Mouse (Mus musculus) heart, postnatal 0 days (tissue): Measurements from ENCODE around the gene Peli1. TPM values are rescaled to one million over a fixed set of nuclear protein-coding genes. Genes with fewer than 3 reads are reported as not detected.
A peak's percentile ranks its signal among the peaks of the same experiment; 100 is the strongest.
"Not testable (repeated sequence)": the region's sequence is repeated elsewhere in the genome, so short reads cannot be mapped to it uniquely, and the experiment has no call there.

Experiments used
- ATAC-seq: fragments of 200-750 bp; cut with Nextera tagmentation; 2 replicates; pipeline ENCODE4 v1.8.0; 2017; ENCODE audit warnings: low read depth, moderate number of reproducible peaks, moderate library complexity; ENCODE audit not compliant: insufficient read depth
- DNase-seq: peaks from one replicate; pipeline ENCODE4 v3.0.0-alpha.2; 2016; ENCODE audit warnings: low spot score
- H3K27ac ChIP-seq: fragments of 300-500 bp; sonication (generic); 2 replicates; pipeline ENCODE4 v1.5.1; 2014; ENCODE audit warnings: low read depth, mild to moderate bottlenecking
- H3K27me3 ChIP-seq: fragments of 300-500 bp; sonication (generic); 2 replicates; pipeline ENCODE4 v1.6.1; 2014; ENCODE audit warnings: low read length, mixed read lengths; ENCODE audit not compliant: control insufficient read depth, insufficient read depth
- H3K36me3 ChIP-seq: fragments of 300-500 bp; sonication (generic); replicated peaks from 2 replicates; pipeline ENCODE4 v1.6.1; 2014; ENCODE audit warnings: low read length, mixed read lengths; ENCODE audit not compliant: control insufficient read depth, insufficient read depth
- H3K4me1 ChIP-seq: fragments of 300-500 bp; sonication (generic); 2 replicates; pipeline ENCODE4 v1.6.1; 2014; ENCODE audit warnings: antibody characterized with exemption; ENCODE audit not compliant: control insufficient read depth, insufficient read depth
- H3K4me2 ChIP-seq: fragments of 300-500 bp; sonication (generic); 2 replicates; pipeline ENCODE4 v1.6.1; 2014; ENCODE audit warnings: low read depth, mild to moderate bottlenecking, low read length, moderate library complexity
- H3K4me3 ChIP-seq: fragments of 300-500 bp; sonication (generic); 2 replicates; pipeline ENCODE4 v1.5.1; 2014; ENCODE audit warnings: low read depth, low read length
- H3K9ac ChIP-seq: fragments of 300-500 bp; sonication (generic); replicated peaks from 2 replicates; pipeline ENCODE4 v1.6.1; 2014; ENCODE audit warnings: low read depth, low read length, mixed read lengths
- H3K9me3 ChIP-seq: fragments of 300-500 bp; sonication (generic); replicated peaks from 2 replicates; pipeline ENCODE4 v1.6.1; 2016; ENCODE audit warnings: low read length; ENCODE audit not compliant: control insufficient read depth
- CTCF ChIP-seq: IDR thresholded peaks from 2 replicates; pipeline ENCODE4 v1.5.1; 2016; ENCODE audit warnings: antibody characterized with exemption, control low read depth, low read depth
- EP300 ChIP-seq: IDR thresholded peaks from 2 replicates; pipeline ENCODE4 v1.6.1; 2016; ENCODE audit warnings: antibody characterized with exemption, low read depth
- WGBS: fragments of 180-500 bp; shearing (Covaris S2); extraction: QIAGEN DNeasy Blood & Tissue Kit; methylation state at CpG from one replicate; pipeline ENCODE4 v1.1.7; 2014; 5-methylcytosine and 5-hydroxymethylcytosine counted together
- polyA plus RNA-seq: library from polyadenylated mRNA; unstranded; fragments of >200 nt; fragmentation: Nextera tagmentation; extraction: Ambion mirVana; gene quantifications from 2 replicates; pipeline ENCODE4 v1.2.1, GENCODE M21; 2015
- total RNA-seq: library from RNA; depleted of rRNA; stranded (reverse); fragments of >200 nt; gene quantifications from 2 replicates; pipeline ENCODE4 v1.2.3, GENCODE M21; 2014; ENCODE audit warnings: low replicate concordance

Peli1 gene
- total and polyA plus RNA-seq, 2 experiments from 2014 or later: 12.9 to 16.3 TPM

GRCm38 (mm10) chr11:21174396-21174795 is 83.3 kb downstream of the Peli1 start:
- Histone ChIP-seq H3K4me1 (no peaks in the 10 kb centered on the region), H3K9ac (no peak overlapping the region), H3K4me2 (no peak overlapping the region), H3K27me3 (no peaks in the 10 kb centered on the region), H3K36me3 (no peaks in the 10 kb centered on the region), H3K4me3 (no peak overlapping the region), H3K9me3 (peaks cover 6% of the 10 kb centered on the region; the same call in 1 of the 2 replicates), H3K27ac (peak overlapping the region; percentile 53; the same call in 1 of the 2 replicates)
- DNase-seq (peak; percentile 33), ATAC-seq (no peak)
- TF ChIP-seq CTCF: no peak
- no peak for TF ChIP-seq EP300
- WGBS: 42% methylated on average over 5 of the region's 5 CpGs

GRCm38 (mm10) chr11:21175063-21175462 is 84.0 kb downstream of the Peli1 start:
- ATAC-seq: no peak

GRCm38 (mm10) chr11:21176491-21176890 is 85.4 kb downstream of the Peli1 start:
- Histone ChIP-seq H3K9ac (no peak overlapping the region), H3K4me2 (no peak overlapping the region), H3K9me3 (no peaks in the 10 kb centered on the region), H3K27me3 (no peaks in the 10 kb centered on the region), H3K4me1 (no peaks in the 10 kb centered on the region), H3K27ac (no peak overlapping the region), H3K4me3 (no peak overlapping the region), H3K36me3 (no peaks in the 10 kb centered on the region)
- ATAC-seq: no peak
- TF ChIP-seq CTCF (no peak), EP300 (no peak)
- DNase-seq: no peak

More at GRCm38 (mm10) chr11:21175063-21175462, 84.0 kb downstream of the Peli1 start:
- TF ChIP-seq EP300 (no peak), CTCF (no peak)
- Histone ChIP-seq H3K27ac (no peak overlapping the region; the same call in 1 of the 2 replicates), H3K9me3 (no peaks in the 10 kb centered on the region), H3K4me2 (no peak overlapping the region), H3K4me1 (no peaks in the 10 kb centered on the region), H3K36me3 (no peaks in the 10 kb centered on the region), H3K9ac (no peak overlapping the region), H3K4me3 (no peak overlapping the region), H3K27me3 (no peaks in the 10 kb centered on the region)
- DNase-seq: no peak
- WGBS: 64% methylated on average over 7 of the region's 7 CpGs

- 31% methylated on average over 4 of the region's 4 CpGs for WGBS
- Histone ChIP-seq H3K4me3 (no peak overlapping the region), H3K36me3 (no peaks in the 10 kb centered on the region), H3K9ac (no peak overlapping the region), H3K27ac (no peak overlapping the region), H3K4me2 (no peak overlapping the region), H3K9me3 (no peaks in the 10 kb centered on the region), H3K27me3 (no peaks in the 10 kb centered on the region), H3K4me1 (no peaks in the 10 kb centered on the region)
- ATAC-seq (no peak), DNase-seq (peak; percentile 49)
- peak; percentile 87 for TF ChIP-seq CTCF
- no peak for TF ChIP-seq EP300
These were observed 87.3 kb downstream of the Peli1 start for GRCm38 (mm10) chr11:21178343-21178742.

- ATAC-seq: no peak
- WGBS: 66% methylated on average over 8 of the region's 8 CpGs
- no peak overlapping the region for H3K4me3 ChIP-seq
- no peak overlapping the region for H3K9ac ChIP-seq
- H3K9me3 ChIP-seq: no peaks in the 10 kb centered on the region
- no peaks in the 10 kb centered on the region for H3K27me3 ChIP-seq
- H3K27ac ChIP-seq: no peak overlapping the region
- H3K36me3 ChIP-seq: no peaks in the 10 kb centered on the region
- H3K4me1 ChIP-seq: no peaks in the 10 kb centered on the region
- TF ChIP-seq CTCF: no peak
- no peak for TF ChIP-seq EP300
- no peak for DNase-seq
- no peak overlapping the region for H3K4me2 ChIP-seq
These were observed 88.0 kb downstream of the Peli1 start for GRCm38 (mm10) chr11:21178998-21179645.

GRCm38 (mm10) chr11:21179873-21180272 is 88.8 kb downstream of the Peli1 start:
- not testable (repeated sequence) for H3K4me2 ChIP-seq, DNase-seq, H3K27ac ChIP-seq, H3K36me3 ChIP-seq, H3K9ac ChIP-seq, ATAC-seq, H3K9me3 ChIP-seq, H3K4me1 ChIP-seq, H3K27me3 ChIP-seq, H3K4me3 ChIP-seq
- 84% methylated on average over 9 of the region's 9 CpGs for WGBS
